Mouse (Mus musculus): ENCODE results near the gene Tbc1d20. TPM values are rescaled to one million over a fixed set of nuclear protein-coding genes. Genes with fewer than 3 reads are reported as not detected.
A peak's percentile ranks its signal among the peaks of the same experiment; 100 is the strongest.
"Not testable (repeated sequence)": the region's sequence is repeated elsewhere in the genome, so short reads cannot be mapped to it uniquely, and the experiment has no call there.

Tbc1d20 gene
- 10 to 100 TPM; 14.9 to 18.3 TPM for polyA plus RNA-seq (2017; shearing (Covaris generic))

GRCm38 (mm10) chr2:152293727-152294475, at the start of gene Tbc1d20:
TSS of gene Tbc1d20 (plus strand) at chr2:152293828.
- peak; percentile 90 for ATAC-seq

- ATAC-seq, result no peak
These were observed 46.4 kb upstream of the Tbc1d20 start for GRCm38 (mm10) chr2:152247213-152247612.

DNA sequence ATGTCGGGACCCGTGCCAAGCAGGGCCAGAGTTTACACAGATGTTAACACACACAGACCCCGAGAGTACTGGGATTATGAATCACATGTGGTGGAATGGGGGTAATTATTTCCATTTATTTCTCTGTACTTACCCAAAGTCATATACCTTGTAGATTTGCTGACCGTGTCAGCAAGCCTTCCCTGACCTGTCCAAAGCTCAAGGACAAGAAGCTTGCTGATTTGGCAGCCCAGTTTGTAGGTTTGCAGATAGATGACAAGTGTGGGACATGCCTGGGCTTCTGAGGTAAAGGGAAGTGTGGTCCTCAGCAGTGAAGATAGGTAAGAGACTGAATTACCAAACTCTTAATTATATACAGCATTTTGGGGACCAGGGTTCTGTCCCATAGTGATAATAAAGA, 43.1 kb upstream of the Tbc1d20 start:
- no peak for ATAC-seq

- ATAC-seq, result no peak
These were observed 33.9 kb upstream of the Tbc1d20 start for GRCm38 (mm10) chr2:152259739-152260138.

DNA sequence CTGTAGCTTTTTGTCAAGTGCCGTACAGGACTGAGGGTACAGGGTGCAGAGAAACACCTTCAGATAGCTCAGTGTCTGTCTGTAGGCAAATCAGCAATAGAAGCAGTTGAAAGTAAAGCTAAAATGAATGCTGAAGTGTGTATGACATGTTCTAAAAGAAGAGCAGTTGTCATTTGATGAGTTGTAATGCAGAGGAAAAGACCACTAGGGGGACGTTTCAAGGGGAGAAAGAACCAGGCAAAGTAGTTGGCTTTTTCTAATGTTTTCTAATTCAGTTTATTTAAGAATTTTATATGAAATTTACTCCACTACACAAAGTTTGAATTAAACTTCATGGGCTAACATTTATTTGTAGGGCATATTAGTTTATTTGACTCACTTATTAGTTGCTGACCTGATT, 20.0 kb upstream of the Tbc1d20 start:
- ATAC-seq, result no peak

GRCm38 (mm10) chr2:152281407-152281806, 12.2 kb upstream of the Tbc1d20 start:
- peak; percentile 32 for ATAC-seq

DNA sequence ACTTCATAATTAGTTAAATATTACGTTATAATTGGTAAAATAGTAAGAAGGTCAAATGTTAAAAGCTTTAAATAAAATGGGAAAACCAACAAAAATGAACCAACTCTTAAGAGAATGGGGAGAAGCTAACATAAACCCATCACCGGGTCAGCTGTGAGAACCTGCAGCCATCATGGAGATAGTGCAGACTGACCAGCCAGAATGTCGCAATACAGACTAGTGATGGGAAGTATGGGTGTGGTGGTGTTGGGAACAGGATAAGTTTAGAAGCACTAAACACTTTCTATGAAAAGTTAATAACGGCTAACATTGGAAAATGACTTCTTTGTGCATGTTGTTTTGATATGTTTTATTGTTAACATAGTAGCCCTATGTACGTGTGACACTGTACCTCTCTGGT, 6.1 kb upstream of the Tbc1d20 start:
- no peak for ATAC-seq

DNA sequence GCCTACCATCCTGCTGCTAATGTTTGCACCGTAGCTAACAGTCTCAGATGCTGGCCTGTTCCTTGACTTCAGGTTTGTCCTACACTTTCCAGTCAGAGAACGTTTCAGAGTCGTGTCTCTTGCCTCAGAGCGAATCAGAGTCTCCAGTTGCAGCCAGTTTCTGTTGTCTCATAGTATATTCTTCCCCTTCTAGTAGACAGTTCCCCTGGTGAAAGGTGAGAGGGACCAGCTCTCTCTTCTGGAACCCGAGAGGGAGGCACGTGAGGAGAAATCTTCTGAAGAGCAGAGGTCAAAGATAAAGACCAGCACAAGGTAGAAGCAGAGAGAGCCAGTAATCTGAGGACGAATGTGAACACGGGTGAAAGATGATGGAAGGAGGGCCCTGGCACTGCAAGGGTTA, 5.6 kb upstream of the Tbc1d20 start:
- no peak for ATAC-seq

GRCm38 (mm10) chr2:152289623-152290022, 4.0 kb upstream of the Tbc1d20 start:
- not testable (repeated sequence) for ATAC-seq

DNA sequence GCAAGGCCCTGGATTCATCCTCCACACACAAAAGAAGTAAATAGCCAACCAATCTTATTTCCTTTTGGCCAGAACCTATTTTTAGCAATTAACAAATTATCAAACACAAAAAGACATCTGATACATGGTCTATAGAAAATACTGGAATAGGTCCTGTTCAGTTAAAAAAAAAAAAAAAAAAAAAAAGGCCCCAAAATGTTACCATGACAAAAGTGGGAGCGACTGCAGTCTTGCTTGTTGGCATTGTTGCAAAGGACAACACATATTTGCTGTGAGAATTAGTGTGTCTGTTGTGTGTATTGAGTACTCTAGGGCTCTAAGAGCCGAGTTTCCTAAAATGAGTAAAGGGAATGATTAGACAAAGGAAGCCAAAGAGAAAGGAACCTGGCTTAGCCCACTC, 1.2 kb upstream of the Tbc1d20 start:
- no peak for ATAC-seq

- ATAC-seq, result peak; percentile 24
These were observed 375 bp upstream of the Tbc1d20 start for GRCm38 (mm10) chr2:152293179-152293726.

DNA sequence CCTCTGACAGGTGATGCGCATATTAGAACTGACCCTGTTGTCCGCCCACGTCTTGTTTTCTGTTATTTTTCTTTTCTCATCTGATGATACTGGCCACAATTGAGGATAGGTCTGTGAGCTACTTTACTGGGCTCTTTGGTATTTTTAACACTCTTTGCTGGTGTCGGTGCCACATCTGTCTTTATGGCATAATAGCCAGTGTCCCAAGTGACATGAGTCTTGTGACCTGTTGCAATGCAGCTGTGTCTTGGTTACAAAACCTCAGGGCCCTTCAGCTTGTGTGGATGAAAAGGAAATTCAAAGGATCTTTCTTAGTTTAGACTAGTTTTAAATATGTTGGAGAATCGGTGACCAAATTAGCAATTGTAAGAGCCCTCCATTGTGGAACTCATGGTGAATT, 913 bp downstream of the Tbc1d20 start:
- no peak for ATAC-seq

- no peak for ATAC-seq
These were observed 9.2 kb downstream of the Tbc1d20 start for GRCm38 (mm10) chr2:152302862-152303261.

GRCm38 (mm10) chr2:152303781-152304180, 10.2 kb downstream of the Tbc1d20 start:
- ATAC-seq, result no peak

GRCm38 (mm10) chr2:152305480-152305879, 11.9 kb downstream of the Tbc1d20 start:
- no peak for ATAC-seq

- ATAC-seq, result no peak
These were observed 13.6 kb downstream of the Tbc1d20 start for GRCm38 (mm10) chr2:152307186-152307585.

DNA sequence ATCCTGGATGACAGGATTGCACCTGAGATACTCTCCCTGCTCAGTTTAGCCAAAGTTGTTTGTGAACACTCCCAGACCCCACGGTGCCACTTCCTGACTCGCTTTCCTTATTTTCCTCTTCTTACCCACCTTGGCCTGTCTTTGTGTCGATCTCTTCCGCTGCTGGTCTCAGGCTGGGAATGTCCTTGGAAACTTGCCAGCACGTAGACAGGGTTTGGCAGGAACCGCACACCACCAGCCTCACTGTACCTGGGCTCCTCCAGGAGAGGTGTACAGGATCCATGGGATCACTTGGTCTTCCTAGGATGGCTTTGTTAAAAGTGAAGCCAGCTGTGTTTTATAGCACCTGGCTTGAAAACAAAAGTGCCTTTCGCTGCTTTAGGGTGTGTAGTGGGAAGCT, 19.4 kb downstream of the Tbc1d20 start:
- ATAC-seq, result no peak

- ATAC-seq, result no peak
These were observed 20.3 kb downstream of the Tbc1d20 start for GRCm38 (mm10) chr2:152313926-152314325.

DNA sequence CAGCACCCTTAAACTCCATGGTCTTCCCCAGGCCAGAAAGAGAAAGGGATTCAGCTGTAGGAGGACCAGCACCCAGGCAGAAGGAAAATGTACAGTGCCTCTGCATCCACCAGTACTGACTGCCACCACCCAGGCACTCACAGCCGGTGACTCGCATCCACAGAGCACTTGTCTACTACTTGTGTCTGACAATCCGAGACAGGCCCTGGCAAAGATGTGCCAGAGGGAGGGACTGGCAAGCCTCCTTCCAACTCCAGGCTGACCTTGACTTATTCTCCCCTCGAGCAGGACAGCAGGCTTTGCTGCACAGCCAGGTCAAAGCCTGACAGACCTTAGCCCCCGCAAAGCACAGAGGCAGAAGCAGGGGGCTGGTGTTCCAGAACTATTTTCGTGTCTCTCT, 23.4 kb downstream of the Tbc1d20 start:
- ATAC-seq, result no peak

- no peak for ATAC-seq
These were observed 27.9 kb downstream of the Tbc1d20 start for GRCm38 (mm10) chr2:152321558-152321957.

DNA sequence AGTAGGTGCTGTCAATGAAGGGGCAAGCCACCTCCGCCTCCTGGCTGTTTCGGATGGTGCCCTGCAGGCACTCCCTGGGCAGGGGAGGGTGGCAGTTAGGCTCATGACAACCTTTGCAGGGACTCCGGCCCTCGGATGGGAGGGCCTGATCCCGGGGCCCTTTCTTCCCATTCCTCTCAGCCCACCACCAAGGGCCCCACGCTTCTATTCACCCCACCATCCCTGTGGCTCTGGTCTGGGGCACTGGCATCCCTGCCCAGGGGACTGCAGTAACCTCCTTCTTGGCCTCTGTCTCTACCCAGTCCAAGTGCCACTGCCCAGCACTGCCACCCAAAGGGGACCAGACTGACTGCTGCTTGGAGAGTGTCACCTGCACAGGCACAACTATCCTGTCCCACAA, 28.6 kb downstream of the Tbc1d20 start:
- no peak for ATAC-seq

GRCm38 (mm10) chr2:152323971-152324370, 30.3 kb downstream of the Tbc1d20 start:
- no peak for ATAC-seq

GRCm38 (mm10) chr2:152324842-152325241, 31.2 kb downstream of the Tbc1d20 start:
- ATAC-seq, result no peak

- ATAC-seq, result no peak
These were observed 32.5 kb downstream of the Tbc1d20 start for GRCm38 (mm10) chr2:152326157-152326556.

- ATAC-seq, result no peak
These were observed 33.0 kb downstream of the Tbc1d20 start for GRCm38 (mm10) chr2:152326654-152327053.
